In genomic region chr12:70588234-70588633, GRCm38 (mm10) we compare ENCODE assay signal across 16 mouse cellular contexts.
DNase-seq lines count a peak whose midpoint lies in the region; ATAC-seq and TF ChIP-seq lines count a peak whose summit lies in the region.
"Had no signal": no experiment of that assay in that cellular context is flagged by ENCODE, and none has a peak within 500 bp of the region (broad histone marks: within the 10 kb centered on the region; RNA-seq: fewer than 3 reads in every experiment).

No protein-coding gene starts in this region.

- no peak for ATAC-seq in midbrain, embryonic 16.5 days
- no peak for ATAC-seq in inflammation-experienced regulatory T-cells, adult 6 months
- ATAC-seq: forebrain, postnatal 0 days had no signal

- no peaks in the 10 kb centered on the region for H3K4me1 ChIP-seq in testis, adult 2 months (ENCODE audit: control insufficient read depth, insufficient read depth, low read length)
- no peaks in the 10 kb centered on the region for H3K4me1 ChIP-seq in midbrain, embryonic 16.5 days (ENCODE audit: control insufficient read depth, insufficient read depth, low read length)
- H3K4me1 ChIP-seq: hindbrain, embryonic 12.5 days had no signal

- WGBS in midbrain, embryonic 16.5 days = 75% methylated on average over 3 of the region's 3 CpGs

- peak; percentile 18 to 65 for DNase-seq in adrenal gland, adult (ENCODE audit: inconsistent age in 2 of 2, low spot score in 1 of 2)
- DNase-seq in adrenal gland, postnatal 36 days = no peak
- no peak for DNase-seq in testis, postnatal 10 days (ENCODE audit: low spot score)
- peak; percentile 31 for DNase-seq in kidney, postnatal 14 days
- DNase-seq in heart, adult 9 months (ENCODE audit: low spot score in 2 of 2) = no peak
- DNase-seq: adrenal gland, postnatal 10 days; cerebellum, postnatal 25 days; forebrain, postnatal 0 days; gastrocnemius, postnatal 36 days; thymus, adult 2 months had no signal

- TF ChIP-seq POLR2A in testis, adult 2 months (IDR thresholded peaks at IDR 0.05; ENCODE audit: control insufficient read depth, low read depth, low read length) = no peak

- no peak overlapping the region for H3K4me3 ChIP-seq in testis, adult 2 months (ENCODE audit: control insufficient read depth, low read depth, low read length)
- no peak overlapping the region for H3K4me3 ChIP-seq in midbrain, embryonic 16.5 days (ENCODE audit: low read depth, low read length)
- H3K4me3 ChIP-seq: heart, embryonic 15.5 days; hindbrain, embryonic 12.5 days; limb, embryonic 13.5 days had no signal

- H3K9ac ChIP-seq in midbrain, embryonic 16.5 days (ENCODE audit: low read depth, low read length) = no peak overlapping the region
- H3K9ac ChIP-seq: forebrain, postnatal 0 days; heart, embryonic 15.5 days; hindbrain, embryonic 12.5 days; limb, embryonic 13.5 days had no signal

- 0 out of 2 replicates have a peak overlapping the region, but pooled peaks have one; percentile 50 for H3K27ac ChIP-seq in testis, adult 2 months (ENCODE audit: control insufficient read depth, insufficient read depth, low read depth, low read length)
- H3K27ac ChIP-seq in midbrain, embryonic 16.5 days (ENCODE audit: low read length) = no peak overlapping the region
- H3K27ac ChIP-seq: heart, embryonic 15.5 days; hindbrain, embryonic 12.5 days; limb, embryonic 13.5 days had no signal

- no peaks in the 10 kb centered on the region for H3K36me3 ChIP-seq in testis, adult 2 months (ENCODE audit: control insufficient read depth, insufficient read depth, low read length)
- no peaks in the 10 kb centered on the region for H3K36me3 ChIP-seq in midbrain, embryonic 16.5 days (ENCODE audit: control insufficient read depth, insufficient read depth, low read length)
- H3K36me3 ChIP-seq: heart, embryonic 15.5 days; hindbrain, embryonic 12.5 days; limb, embryonic 13.5 days had no signal

- no peak for TF ChIP-seq CTCF in testis, adult 2 months (IDR thresholded peaks at IDR 0.05; ENCODE audit: control insufficient read depth, insufficient read depth, insufficient replicate concordance, low read depth, low read length)

- no peaks in the 10 kb centered on the region for H3K27me3 ChIP-seq in testis, adult 2 months (ENCODE audit: control insufficient read depth, insufficient read depth, low read length)
- no peaks in the 10 kb centered on the region for H3K27me3 ChIP-seq in midbrain, embryonic 16.5 days (ENCODE audit: control insufficient read depth, insufficient read depth, low read depth, low read length)
- H3K27me3 ChIP-seq: heart, embryonic 15.5 days; hindbrain, embryonic 12.5 days; limb, embryonic 13.5 days had no signal

- no peak overlapping the region for H3K4me2 ChIP-seq in midbrain, embryonic 16.5 days (ENCODE audit: low read length)
- H3K4me2 ChIP-seq: heart, embryonic 15.5 days; hindbrain, embryonic 12.5 days; limb, embryonic 13.5 days had no signal

- no peaks in the 10 kb centered on the region for H3K9me3 ChIP-seq in midbrain, embryonic 16.5 days (replicated peaks; ENCODE audit: control insufficient read depth, low read length, poor library complexity, severe bottlenecking)
- H3K9me3 ChIP-seq: heart, embryonic 15.5 days; hindbrain, embryonic 12.5 days; limb, embryonic 13.5 days had no signal

Comparison
In these comparisons a context has a peak if more than half of its experiments do, and no peak if none do; other contexts are left out.
1. DNase-seq: peak in adrenal gland, adult (2 of 2) and kidney, postnatal 14 days (single experiment); none in adrenal gland, postnatal 36 days (0 of 2), testis, postnatal 10 days (single experiment) and heart, adult 9 months (0 of 2).